Mouse (Mus musculus): ENCODE measurements around the gene Lrguk.

Lrguk gene

DNA sequence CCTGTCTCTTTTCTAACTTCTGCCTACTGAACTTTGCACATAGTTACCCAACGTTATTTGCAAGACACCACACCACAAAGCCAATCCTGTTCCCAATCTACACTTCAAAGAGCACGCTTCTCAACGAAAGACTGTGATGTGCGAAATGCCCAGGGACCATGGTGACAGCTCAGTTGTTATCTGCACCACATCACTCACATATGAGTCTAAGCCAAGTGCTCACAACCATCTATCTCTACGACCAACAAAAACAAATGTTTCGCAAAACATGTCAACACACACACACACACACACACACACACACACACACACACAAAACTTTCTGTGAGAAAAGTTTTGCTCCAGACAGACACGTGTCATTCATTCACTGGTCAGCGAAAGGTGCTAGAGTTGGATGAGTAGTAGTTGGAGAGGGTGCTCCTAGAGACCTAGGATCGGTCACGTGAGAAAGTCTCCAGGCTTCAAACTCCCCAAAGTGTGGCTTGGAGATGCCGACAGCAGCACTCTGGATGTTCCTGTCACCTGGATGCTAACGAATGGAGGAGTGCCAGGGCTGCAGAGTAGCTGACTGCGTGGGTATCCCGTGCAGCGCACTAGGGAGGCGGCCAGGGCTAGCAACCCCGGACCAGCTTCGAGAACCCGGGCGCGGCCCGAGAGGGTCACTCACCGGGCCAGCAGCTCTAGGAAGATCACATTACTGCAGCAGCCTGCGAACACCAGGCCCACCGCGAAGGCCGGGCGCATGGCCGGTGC, 147.0 kb downstream of the Lrguk start:
- no peak for DNase-seq (ENCODE audit: low spot score)

DNA sequence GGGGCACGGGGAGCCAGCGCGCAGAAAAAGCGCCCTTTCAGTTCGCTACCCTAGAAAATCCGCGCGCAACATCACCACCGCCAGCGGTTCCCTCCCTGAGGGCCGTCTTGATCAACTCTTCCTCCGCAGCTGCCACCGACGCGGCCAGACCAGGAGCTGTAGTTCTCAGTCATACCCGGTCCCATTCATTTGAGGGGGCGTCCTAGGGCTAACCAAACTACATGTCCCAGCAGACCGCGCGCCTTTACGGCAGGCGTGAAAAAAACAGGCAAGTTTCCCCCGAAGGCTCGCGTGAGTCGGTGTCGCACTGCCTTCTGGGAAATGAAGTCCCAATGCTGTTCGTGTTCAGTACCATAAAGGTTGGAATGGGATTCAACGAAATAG, 147.6 kb downstream of the Lrguk start, which contains the start of gene Slc35b4:
Gene Slc35b4, minus strand, starts transcription at position 248 of the 384 bp plus-strand sequence.
- DNase-seq (ENCODE audit: low spot score): peak; percentile 95

DNA sequence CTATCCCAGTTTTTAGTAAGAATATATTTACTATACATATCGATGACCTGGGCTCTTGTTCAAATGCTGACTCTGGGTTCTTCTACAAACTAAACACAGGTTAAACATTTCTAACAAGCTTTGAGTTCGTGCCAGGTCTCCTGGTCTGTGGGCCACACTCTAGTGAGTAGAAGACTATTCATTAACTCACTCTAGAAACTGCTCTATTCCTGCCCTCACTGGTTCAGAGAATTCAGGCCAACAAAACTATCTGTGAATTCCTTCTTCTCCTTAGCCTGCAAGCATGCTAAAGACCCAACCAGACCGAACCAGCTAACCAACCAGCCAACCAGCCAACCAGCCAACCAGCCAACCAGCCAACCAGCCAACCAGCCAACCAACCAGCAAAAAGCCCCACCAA, 149.8 kb downstream of the Lrguk start:
- DNase-seq (ENCODE audit: low spot score): no peak

DNA sequence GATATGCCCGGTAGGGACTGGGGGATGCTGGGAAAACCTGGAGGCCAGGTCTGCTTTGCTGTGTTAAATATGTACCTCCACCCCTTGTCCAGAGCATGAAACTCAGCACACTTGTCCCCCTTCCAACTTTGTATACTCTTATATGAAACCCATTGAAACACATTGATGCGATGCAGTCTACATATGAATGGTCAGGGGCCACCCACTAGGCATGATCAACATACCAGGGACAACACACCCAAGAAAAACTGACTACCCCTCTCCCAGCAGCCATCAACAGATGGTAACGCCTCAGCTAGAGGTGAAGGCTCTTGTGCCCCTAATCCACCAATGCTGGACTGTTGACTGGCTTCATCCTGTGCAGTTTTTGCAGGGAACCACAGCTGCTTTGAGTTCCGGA, 150.7 kb downstream of the Lrguk start:
- no peak for DNase-seq (ENCODE audit: low spot score)

DNA sequence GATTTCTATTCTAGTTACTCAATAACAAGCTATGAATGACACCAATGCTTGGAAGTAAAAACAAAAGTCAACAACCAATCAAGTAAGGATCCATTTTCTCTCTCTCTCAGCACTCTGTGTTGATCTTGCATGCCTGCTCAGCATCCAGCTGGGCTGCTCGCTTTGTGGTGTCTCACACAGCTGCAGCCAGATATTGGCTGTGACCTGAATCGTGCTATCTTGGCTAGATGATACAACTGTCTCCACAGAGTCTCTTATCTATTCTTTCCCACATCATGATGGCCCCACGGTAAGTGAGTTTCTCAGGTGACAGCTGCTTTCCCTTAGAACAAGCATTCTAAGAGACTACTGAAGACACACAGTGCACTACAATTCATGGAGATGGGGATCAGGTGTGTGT, 152.7 kb downstream of the Lrguk start:
- DNase-seq (ENCODE audit: low spot score): no peak

DNA sequence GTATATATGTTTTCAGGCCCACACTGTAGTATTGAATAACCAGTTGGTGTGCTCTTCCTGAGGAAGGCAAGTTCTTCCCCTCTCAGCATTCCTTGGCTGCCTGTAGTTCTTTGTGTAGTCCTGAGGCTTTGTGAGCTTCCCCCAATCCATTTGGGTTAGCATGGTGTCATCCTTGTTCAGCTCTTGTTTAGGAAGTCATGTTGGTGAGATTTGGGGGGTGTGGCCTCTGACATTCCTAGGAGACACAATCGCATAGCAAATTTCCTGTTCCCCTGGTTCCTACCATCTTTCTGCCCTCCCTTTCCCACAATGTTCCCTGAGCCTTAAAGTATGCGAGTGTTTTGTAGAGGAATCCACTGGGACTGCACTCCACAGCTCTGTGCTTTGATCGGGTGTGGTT, 154.1 kb downstream of the Lrguk start:
- no peak for DNase-seq (ENCODE audit: low spot score)
